Mouse (Mus musculus) hindbrain, embryonic 13.5 days (tissue): ENCODE data around the gene Cdhr5. TPM values are rescaled to one million over a fixed set of nuclear protein-coding genes. Genes with fewer than 3 reads are reported as not detected.

Experiments used
- microRNA counts: library from miRNA; unstranded; fragments of <30 nt; microRNA quantifications from one replicate; lab custom pipeline; 2016
- microRNA-seq: library from miRNA; unstranded; fragments of <30 nt; microRNA quantifications from one replicate; pipeline ENCODE4, GENCODE M21; 2016
- polyA plus RNA-seq: library from polyadenylated mRNA; unstranded; fragments of >200 nt; fragmentation: Nextera tagmentation; extraction: Ambion mirVana; gene quantifications from 2 replicates; pipeline ENCODE4 v1.2.1, GENCODE M21; 2015

Gene Cdhr5
- polyA plus RNA-seq, 1 experiment from 2014 or later = not detected

MicroRNAs within 50 kb of the gene (microRNA counts, 519-probe panel; counts per million panel counts)
- microRNA mmu-miR-210 (lab: Ali Mortazavi, UCI) = 3,769 counts per million, percentile 55 among the panel's probes with 10 or more counts

Small RNA genes lying within 50 kb of the gene (microRNA-seq; reads per million reads assigned to microRNA genes)
- 368 reads per million, percentile 65 among the genes with 10 or more reads in this experiment for gene Mir210

Other genes starting within 250 kb of the Cdhr5 start
- gene Gm17387, start 247.7 kb downstream of the Cdhr5 start, polyA plus RNA-seq = not detected in 2 replicates
- 44.8 and 47.2 TPM in 2 replicates for gene B4galnt4, start 215.7 kb downstream of the Cdhr5 start, polyA plus RNA-seq
- gene Pkp3, start 198.6 kb downstream of the Cdhr5 start, polyA plus RNA-seq = 0.27 and 0.32 TPM in 2 replicates
- gene Sigirr, start 176.2 kb downstream of the Cdhr5 start, polyA plus RNA-seq = 1.7 and 2.9 TPM in 2 replicates
- gene Ano9, start 159.0 kb downstream of the Cdhr5 start, polyA plus RNA-seq = 0.09 TPM in 1 of 2 replicates, not detected in the other
- gene Ptdss2, start 154.4 kb downstream of the Cdhr5 start, polyA plus RNA-seq = 79.8 and 83.6 TPM in 2 replicates
- gene Rnh1, start 103.9 kb downstream of the Cdhr5 start, polyA plus RNA-seq = 51.1 and 53.5 TPM in 2 replicates
- gene Hras, start 82.8 kb downstream of the Cdhr5 start, polyA plus RNA-seq = 109 and 118 TPM in 2 replicates
- gene Lrrc56, start 82.6 kb downstream of the Cdhr5 start, polyA plus RNA-seq = 10.3 and 11.2 TPM in 2 replicates
- 1.2 and 1.8 TPM in 2 replicates for gene Lmntd2, start 62.7 kb downstream of the Cdhr5 start, polyA plus RNA-seq
- gene Rassf7, start 60.9 kb downstream of the Cdhr5 start, polyA plus RNA-seq = 27.4 and 32.9 TPM in 2 replicates
- 77.1 and 78.9 TPM in 2 replicates for gene Phrf1, start 48.0 kb downstream of the Cdhr5 start, polyA plus RNA-seq
- gene Irf7, start 10.3 kb downstream of the Cdhr5 start, polyA plus RNA-seq = 1.2 and 1.3 TPM in 2 replicates
- 1.5 and 3.2 TPM in 2 replicates for gene Sct, start 2.3 kb upstream of the Cdhr5 start, polyA plus RNA-seq
- gene Drd4, start 15.2 kb upstream of the Cdhr5 start, polyA plus RNA-seq = 0.68 and 0.70 TPM in 2 replicates
- 138 and 157 TPM in 2 replicates for gene Deaf1, start 50.9 kb upstream of the Cdhr5 start, polyA plus RNA-seq
- gene Tmem80, start 51.0 kb upstream of the Cdhr5 start, polyA plus RNA-seq = 67.7 and 74.7 TPM in 2 replicates
- gene Eps8l2, start 62.1 kb upstream of the Cdhr5 start, polyA plus RNA-seq = 0.65 and 1.4 TPM in 2 replicates
- 333 and 346 TPM in 2 replicates for gene Taldo1, start 115.4 kb upstream of the Cdhr5 start, polyA plus RNA-seq
- gene Gatd1, start 137.3 kb upstream of the Cdhr5 start, polyA plus RNA-seq = 57.4 and 58.5 TPM in 2 replicates
- gene Cend1, start 152.7 kb upstream of the Cdhr5 start, polyA plus RNA-seq = 68.3 and 73.4 TPM in 2 replicates
- 71.3 and 76.3 TPM in 2 replicates for gene Slc25a22, start 161.1 kb upstream of the Cdhr5 start, polyA plus RNA-seq
- gene Pidd1, start 167.2 kb upstream of the Cdhr5 start, polyA plus RNA-seq = 4.9 and 5.7 TPM in 2 replicates
- 771 and 809 TPM in 2 replicates for gene Rplp2, start 170.6 kb upstream of the Cdhr5 start, polyA plus RNA-seq
- gene Pnpla2, start 178.4 kb upstream of the Cdhr5 start, polyA plus RNA-seq = 18.7 TPM in 2 replicates
- gene Cracr2b, start 184.3 kb upstream of the Cdhr5 start, polyA plus RNA-seq = 6.9 and 7.2 TPM in 2 replicates
- 18.4 and 19.3 TPM in 2 replicates for gene Cd151, start 190.6 kb upstream of the Cdhr5 start, polyA plus RNA-seq
- 86.5 and 88.1 TPM in 2 replicates for gene Polr2l, start 198.3 kb upstream of the Cdhr5 start, polyA plus RNA-seq
- 34.1 and 35.5 TPM in 2 replicates for gene Tspan4, start 198.5 kb upstream of the Cdhr5 start, polyA plus RNA-seq